Mouse (Mus musculus) kidney, embryonic 14.5 days (tissue): Measurements from ENCODE around the gene Sbds. TPM values are rescaled to one million over a fixed set of nuclear protein-coding genes. Genes with fewer than 3 reads are reported as not detected.

ENCODE experiments used
- ATAC-seq: fragments of 200-750 bp; cut with Nextera tagmentation; 2 replicates; pipeline ENCODE4 v1.8.0; 2017; ENCODE audit warnings: moderate number of reproducible peaks, mild to moderate bottlenecking, moderate TSS enrichment, moderate library complexity; ENCODE audit not compliant: low FRiP score, low TSS enrichment
- H3K27ac ChIP-seq: fragments of 300-500 bp; sonication (generic); 2 replicates; pipeline ENCODE4 v1.5.1; 2014; ENCODE audit warnings: low read depth, mild to moderate bottlenecking, low read length, moderate library complexity, mixed read lengths
- H3K27me3 ChIP-seq: fragments of 300-500 bp; sonication (generic); 2 replicates; pipeline ENCODE4 v1.6.1; 2014; ENCODE audit warnings: mild to moderate bottlenecking, low read length; ENCODE audit not compliant: control insufficient read depth, insufficient read depth
- H3K36me3 ChIP-seq: fragments of 300-500 bp; sonication (generic); 2 replicates; pipeline ENCODE4 v1.6.1; 2014; ENCODE audit warnings: low read length, mixed read lengths; ENCODE audit not compliant: control insufficient read depth, insufficient read depth
- H3K4me1 ChIP-seq: fragments of 300-500 bp; sonication (generic); 2 replicates; pipeline ENCODE4 v1.6.1; 2014; ENCODE audit warnings: low read length, mixed read lengths; ENCODE audit not compliant: control insufficient read depth, insufficient read depth
- H3K4me2 ChIP-seq: fragments of 300-500 bp; sonication (generic); replicated peaks from 2 replicates; pipeline ENCODE4 v1.6.1; 2014; ENCODE audit warnings: low read depth, mild to moderate bottlenecking, low read length
- H3K4me3 ChIP-seq: fragments of 300-500 bp; sonication (generic); 2 replicates; pipeline ENCODE4 v1.5.1; 2014; ENCODE audit warnings: mild to moderate bottlenecking, low read length
- H3K9ac ChIP-seq: fragments of 300-500 bp; sonication (generic); 2 replicates; pipeline ENCODE4 v1.6.1; 2014; ENCODE audit warnings: low read depth, mild to moderate bottlenecking, low read length, moderate library complexity
- H3K9me3 ChIP-seq: fragments of 300-500 bp; sonication (generic); 2 replicates; pipeline ENCODE4 v1.6.1; 2016; ENCODE audit warnings: low read length; ENCODE audit not compliant: control insufficient read depth
- WGBS: fragments of 180-500 bp; shearing (Covaris S2); extraction: QIAGEN DNeasy Blood & Tissue Kit; methylation state at CpG from one replicate; pipeline ENCODE4 v1.1.7; 2014; 5-methylcytosine and 5-hydroxymethylcytosine counted together
- polyA plus RNA-seq: library from polyadenylated mRNA; unstranded; fragments of >200 nt; fragmentation: Nextera tagmentation; extraction: Ambion mirVana; gene quantifications from 2 replicates; pipeline ENCODE4 v1.2.1, GENCODE M21; 2014

Gene Sbds
- polyA plus RNA-seq, 1 experiment from 2014 or later, result 55.4 TPM

DNA sequence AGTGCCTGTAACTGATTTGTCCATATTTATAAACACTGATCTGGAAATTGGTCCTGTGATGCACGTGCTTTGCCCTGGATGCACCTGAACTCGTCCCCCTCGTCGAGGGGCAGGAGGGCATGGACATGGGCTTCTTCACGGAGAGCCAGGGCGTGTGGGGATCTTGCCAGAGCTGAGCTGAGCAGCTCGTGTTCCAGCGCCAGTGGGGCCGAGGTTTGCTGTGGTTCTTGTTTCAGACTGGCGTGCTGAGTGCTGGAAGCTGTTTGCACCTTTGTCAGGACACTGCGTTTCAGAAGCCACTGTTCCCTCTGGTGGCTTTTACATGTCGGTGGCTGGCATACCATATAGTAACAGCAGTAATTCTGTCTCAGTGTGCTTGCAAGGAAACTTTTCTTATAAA, 13.9 kb downstream of the Sbds start:
- 91% methylated on average over 12 of the region's 12 CpGs for WGBS
- peaks cover 93% of the 10 kb centered on the region for H3K36me3 ChIP-seq
- no peak overlapping the region for H3K4me3 ChIP-seq
- H3K27ac ChIP-seq, result no peak overlapping the region
- H3K9ac ChIP-seq, result no peak overlapping the region
- no peaks in the 10 kb centered on the region for H3K9me3 ChIP-seq
- no peaks in the 10 kb centered on the region for H3K4me1 ChIP-seq
- H3K27me3 ChIP-seq, result no peaks in the 10 kb centered on the region
- ATAC-seq, result no peak
- H3K4me2 ChIP-seq, result no peak overlapping the region

GRCm38 (mm10) chr5:130239856-130240255, 15.5 kb downstream of the Sbds start:
- H3K4me3 ChIP-seq, result no peak overlapping the region
- no peaks in the 10 kb centered on the region for H3K4me1 ChIP-seq
- no peak for ATAC-seq
- H3K9me3 ChIP-seq, result no peaks in the 10 kb centered on the region
- H3K36me3 ChIP-seq, result peaks cover 92% of the 10 kb centered on the region
- H3K4me2 ChIP-seq, result no peak overlapping the region
- no peaks in the 10 kb centered on the region for H3K27me3 ChIP-seq
- H3K27ac ChIP-seq, result no peak overlapping the region
- 97% methylated on average over 2 of the region's 2 CpGs for WGBS
- no peak overlapping the region for H3K9ac ChIP-seq

DNA sequence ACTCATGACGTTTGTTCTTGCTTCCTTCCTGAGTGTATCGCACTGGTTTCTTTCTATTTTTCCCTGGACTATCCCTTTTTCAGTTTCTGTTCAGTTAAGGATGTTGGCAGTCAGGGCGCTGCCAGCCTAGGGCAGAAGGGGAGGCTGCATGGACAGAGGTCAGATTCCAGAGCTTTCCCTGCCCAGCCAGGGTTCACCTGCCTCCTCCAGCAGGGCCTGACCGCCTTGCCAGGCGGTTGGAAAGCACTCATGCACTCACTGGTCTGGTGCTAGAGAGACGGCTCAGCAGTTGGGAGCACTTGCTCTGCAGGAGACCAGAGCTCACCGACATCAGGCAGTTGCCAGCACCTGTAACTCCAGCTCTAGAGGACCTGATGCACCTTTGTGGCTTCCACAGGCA, 16.1 kb downstream of the Sbds start:
- ATAC-seq, result no peak

GRCm38 (mm10) chr5:130236302-130236701, 19.0 kb downstream of the Sbds start:
- ATAC-seq, result no peak
- Histone ChIP-seq H3K36me3 (peaks cover 94% of the 10 kb centered on the region), H3K9me3 (no peaks in the 10 kb centered on the region), H3K9ac (no peak overlapping the region), H3K4me1 (no peaks in the 10 kb centered on the region), H3K27ac (no peak overlapping the region), H3K4me2 (no peak overlapping the region), H3K27me3 (no peaks in the 10 kb centered on the region), H3K4me3 (no peak overlapping the region)
- WGBS, result 90% methylated on average over 8 of the region's 8 CpGs

More for the DNA sequence above, 16.1 kb downstream of the Sbds start:
- Histone ChIP-seq H3K36me3 (peaks cover 92% of the 10 kb centered on the region), H3K9ac (no peak overlapping the region), H3K27ac (no peak overlapping the region), H3K9me3 (no peaks in the 10 kb centered on the region), H3K27me3 (no peaks in the 10 kb centered on the region), H3K4me2 (no peak overlapping the region), H3K4me1 (no peaks in the 10 kb centered on the region), H3K4me3 (no peak overlapping the region)
- WGBS, result 89% methylated on average over 7 of the region's 7 CpGs

DNA sequence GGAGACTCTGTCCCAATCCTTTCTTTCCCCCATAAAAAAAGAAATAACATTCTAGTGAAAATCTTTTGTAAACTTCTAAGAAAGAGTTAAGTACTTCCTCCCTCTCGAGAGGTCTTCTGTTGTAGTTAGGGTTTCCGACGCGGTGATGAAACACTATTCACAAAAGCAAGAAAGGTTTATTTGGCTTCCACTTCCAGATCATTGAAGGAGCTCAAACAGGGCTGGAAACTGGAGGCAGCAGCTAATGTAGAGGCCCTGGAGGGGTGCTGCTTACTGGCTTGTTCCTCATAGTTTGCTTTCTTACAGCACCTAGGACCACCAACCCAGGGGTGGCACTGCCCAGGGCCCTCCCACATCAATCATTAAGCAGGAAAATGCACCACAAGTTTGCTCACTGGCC, 27.2 kb downstream of the Sbds start:
- ATAC-seq, result no peak
- Histone ChIP-seq H3K9ac (no peak overlapping the region), H3K4me1 (peaks cover 8% of the 10 kb centered on the region), H3K9me3 (no peaks in the 10 kb centered on the region), H3K4me2 (no peak overlapping the region), H3K4me3 (no peak overlapping the region), H3K36me3 (peaks cover 38% of the 10 kb centered on the region), H3K27ac (no peak overlapping the region), H3K27me3 (no peaks in the 10 kb centered on the region)
- WGBS, result 61% methylated on average over 4 of the region's 4 CpGs

GRCm38 (mm10) chr5:130226790-130227189, 28.5 kb downstream of the Sbds start:
- no peak overlapping the region for H3K27ac ChIP-seq
- no peak for ATAC-seq
- no peak overlapping the region for H3K9ac ChIP-seq
- H3K9me3 ChIP-seq, result no peaks in the 10 kb centered on the region
- no peak overlapping the region for H3K4me3 ChIP-seq
- H3K4me1 ChIP-seq, result peaks cover 10% of the 10 kb centered on the region
- H3K36me3 ChIP-seq, result peaks cover 25% of the 10 kb centered on the region
- no peak overlapping the region for H3K4me2 ChIP-seq
- 95% methylated on average over 3 of the region's 3 CpGs for WGBS
- H3K27me3 ChIP-seq, result no peaks in the 10 kb centered on the region

- ATAC-seq, result peak; percentile 85
- under 1% methylated on average over 68 of the region's 88 CpGs for WGBS
- no peaks in the 10 kb centered on the region; the same call in 1 of the 2 replicates for H3K9me3 ChIP-seq
- no peaks in the 10 kb centered on the region; the same call in 1 of the 2 replicates for H3K36me3 ChIP-seq
- H3K4me3 ChIP-seq, result peak overlapping the region; percentile 99
- no peaks in the 10 kb centered on the region for H3K27me3 ChIP-seq
- peak overlapping the region; percentile 97 for H3K9ac ChIP-seq
- peaks cover 16% of the 10 kb centered on the region for H3K4me1 ChIP-seq
- H3K27ac ChIP-seq, result peak overlapping the region; percentile 88
- H3K4me2 ChIP-seq, result peak overlapping the region; percentile 63
Measured at GRCm38 (mm10) chr5:130222146-130223004, 33.0 kb downstream of the Sbds start.

DNA sequence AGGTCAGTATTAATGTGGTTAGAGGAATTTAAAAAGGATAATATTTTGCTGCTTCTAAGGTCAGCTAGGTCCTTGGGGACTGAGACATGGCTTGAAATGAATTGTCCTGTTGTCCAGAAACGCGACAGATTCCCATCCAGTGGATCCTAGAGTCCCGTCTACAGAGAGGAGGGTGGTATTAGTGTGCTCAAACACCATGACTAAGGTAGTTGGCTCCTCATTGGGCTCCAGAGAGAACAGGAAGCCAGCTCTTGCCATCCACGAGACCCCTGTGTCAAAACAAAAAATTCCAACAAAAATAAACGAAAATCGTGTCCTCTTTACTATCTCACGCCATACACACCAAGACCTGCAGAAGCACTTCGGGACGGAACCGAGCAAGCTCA, 33.6 kb downstream of the Sbds start:
- no peaks in the 10 kb centered on the region; the same call in 1 of the 2 replicates for H3K36me3 ChIP-seq
- ATAC-seq, result peak; percentile 38
- H3K27me3 ChIP-seq, result no peaks in the 10 kb centered on the region
- H3K4me3 ChIP-seq, result peak overlapping the region; percentile 99
- peaks cover 16% of the 10 kb centered on the region for H3K4me1 ChIP-seq
- H3K9ac ChIP-seq, result peak overlapping the region; percentile 97
- peak overlapping the region; percentile 61; the same call in 1 of the 2 replicates for H3K27ac ChIP-seq
- under 1% methylated on average over 10 of the region's 10 CpGs for WGBS
- peak overlapping the region; percentile 63 for H3K4me2 ChIP-seq
- H3K9me3 ChIP-seq, result no peaks in the 10 kb centered on the region; the same call in 1 of the 2 replicates

DNA sequence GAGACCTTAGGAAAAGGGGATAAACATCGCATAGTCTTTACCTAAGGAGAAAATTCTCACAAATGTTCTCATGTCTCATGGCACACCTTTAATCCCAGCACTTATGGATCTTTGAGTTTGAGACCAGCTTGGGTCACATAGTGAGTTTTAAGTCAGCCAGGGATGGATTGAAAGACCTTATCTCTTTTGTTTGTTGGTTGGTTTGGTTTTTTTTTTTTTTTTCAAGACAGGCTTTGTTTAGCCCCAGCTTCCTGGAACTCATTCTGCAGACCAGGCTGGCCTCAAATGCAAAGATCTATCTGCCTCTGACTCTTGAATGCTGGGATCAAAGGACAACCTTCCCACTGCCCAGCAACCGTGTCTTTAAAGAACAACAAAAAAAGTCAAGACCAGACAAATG, 34.0 kb downstream of the Sbds start:
- no peak for ATAC-seq
- H3K9ac ChIP-seq, result peak overlapping the region; percentile 97; the same call in 1 of the 2 replicates
- H3K9me3 ChIP-seq, result no peaks in the 10 kb centered on the region; the same call in 1 of the 2 replicates
- H3K4me1 ChIP-seq, result peaks cover 16% of the 10 kb centered on the region
- H3K4me2 ChIP-seq, result peak overlapping the region; percentile 63
- H3K27ac ChIP-seq, result no peak overlapping the region
- H3K4me3 ChIP-seq, result peak overlapping the region; percentile 99
- WGBS, result 47% methylated on average over 2 of the region's 2 CpGs
- no peaks in the 10 kb centered on the region for H3K27me3 ChIP-seq
- H3K36me3 ChIP-seq, result no peaks in the 10 kb centered on the region; the same call in 1 of the 2 replicates
